Mouse (Mus musculus) layer of hippocampus, postnatal 14 days (tissue): ENCODE data around the gene Lix1. TPM values are rescaled to one million over a fixed set of nuclear protein-coding genes. Genes with fewer than 3 reads are reported as not detected.

ENCODE experiments used
- DNase-seq, 2 experiments: peaks; one replicate each; pipeline ENCODE4 v3.0.0; 2021 to 2022; ENCODE audit warnings: low spot score in 2 of 2, mixed read lengths in 1 of 2
- long read RNA-seq, 2 experiments: library from polyadenylated mRNA; stranded (forward); transcript quantifications; one replicate each; pipeline ENCODE4 v2.0.0; 2021
- total RNA-seq, 2 experiments: library from RNA; stranded (reverse); gene quantifications; 2 replicates each; pipeline ENCODE4 v1.2.3; 2021

The Lix1 gene
- 10 to 100 TPM; 75.6 to 77.4 TPM for total RNA-seq
- long read RNA-seq, experiment 1, transcript Lix1-201 (6 exons, 3,116 nt), result major isoform, 88 of 95 reads
- long read RNA-seq, experiment 1, partial matches to known transcripts, result 2 of 95 reads
- long read RNA-seq, experiment 1, other reads (novel, unspliced or antisense), result 5 of 95 reads
- long read RNA-seq, experiment 2, transcript Lix1-201 (6 exons, 3,116 nt), result major isoform, 120 of 133 reads
- long read RNA-seq, experiment 2, partial matches to known transcripts, result 6 of 133 reads
- long read RNA-seq, experiment 2, other reads (novel, unspliced or antisense), result 7 of 133 reads

- peak; percentile 73 to 89 for DNase-seq
These were observed at the start of gene Lix1 for GRCm38 (mm10) chr17:17402222-17403004. TSS of gene Lix1 (plus strand) at chr17:17402672.

GRCm38 (mm10) chr17:17373550-17373917 is 28.9 kb upstream of the Lix1 start:
- DNase-seq, result no peak

GRCm38 (mm10) chr17:17373918-17374910 is 28.3 kb upstream of the Lix1 start, which contains the start of gene Riok2:
TSS of gene Riok2 (plus strand) at chr17:17374309.
- peak; percentile 91 to 97 for DNase-seq

DNA sequence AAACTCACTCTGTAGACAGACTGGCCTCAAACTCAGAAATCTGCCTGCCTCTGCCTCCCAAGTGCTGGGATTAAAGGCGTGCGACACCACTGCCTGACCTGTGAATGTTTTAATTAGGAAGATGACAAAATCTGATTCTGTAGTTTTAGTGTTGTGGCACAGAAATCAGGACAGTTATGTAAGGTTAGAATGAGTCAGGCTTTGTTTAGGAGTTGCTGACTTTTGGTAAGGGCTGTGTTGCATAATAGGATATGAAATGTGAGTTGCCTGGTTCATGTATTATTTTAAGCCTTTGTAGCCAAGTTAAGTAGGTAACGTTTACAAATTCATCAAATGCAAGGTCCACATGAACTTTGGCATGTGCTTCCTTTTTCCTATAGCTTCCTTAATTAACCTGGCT is 26.9 kb upstream of the Lix1 start:
- no peak for DNase-seq

DNA sequence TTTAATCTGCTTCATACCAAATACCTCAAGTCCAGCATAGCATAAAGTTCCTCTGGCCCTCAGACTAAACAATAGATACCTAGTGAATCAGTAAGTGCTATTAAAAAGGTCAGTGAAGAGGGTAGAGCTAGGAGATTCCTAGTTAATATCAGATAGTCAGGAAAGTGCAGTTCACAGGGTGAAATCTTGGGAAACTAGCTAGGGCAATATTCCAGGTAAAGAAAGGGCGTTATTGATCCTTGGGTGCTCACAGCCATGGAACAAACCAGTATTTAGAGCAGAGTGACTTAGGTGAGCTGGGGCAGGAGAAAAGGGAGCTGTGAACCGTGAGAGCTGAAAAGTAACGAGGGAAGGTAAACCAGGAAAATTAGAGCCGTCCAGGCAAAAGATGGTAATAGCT is 18.8 kb upstream of the Lix1 start:
- no peak for DNase-seq

DNA sequence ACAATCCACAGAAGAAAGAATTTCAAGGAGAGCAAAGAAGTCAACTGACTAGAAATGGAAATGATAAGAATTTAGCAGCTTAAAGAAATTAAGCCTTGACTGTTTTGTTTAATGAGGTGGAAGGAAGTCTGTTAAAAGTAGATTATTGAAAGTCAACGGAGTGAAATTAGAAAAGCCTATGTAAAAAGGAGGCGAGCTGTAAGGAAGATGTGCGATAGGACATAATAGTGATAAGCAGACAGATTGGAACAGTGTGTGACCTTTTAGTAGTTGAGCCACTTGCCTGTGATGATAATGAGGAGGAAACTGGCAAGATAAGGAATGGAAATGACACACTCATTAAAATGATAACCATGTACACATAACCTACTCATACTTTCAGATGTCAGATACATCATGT is 18.0 kb upstream of the Lix1 start:
- DNase-seq, result no peak

GRCm38 (mm10) chr17:17386117-17386516 is 16.4 kb upstream of the Lix1 start:
- DNase-seq, result no peak

- DNase-seq, result no peak
These were observed 10.6 kb upstream of the Lix1 start for GRCm38 (mm10) chr17:17391823-17392222.

- DNase-seq, result no peak
These were observed 9.6 kb upstream of the Lix1 start for GRCm38 (mm10) chr17:17392863-17393262.

GRCm38 (mm10) chr17:17393300-17393699 is 9.2 kb upstream of the Lix1 start:
- DNase-seq, result peak in 1 of 2 experiments; percentile 54

- peak; percentile 79 to 91 for DNase-seq
These were observed 8.1 kb upstream of the Lix1 start for GRCm38 (mm10) chr17:17394336-17394735.

- no peak for DNase-seq
These were observed 5.6 kb upstream of the Lix1 start for GRCm38 (mm10) chr17:17396869-17397268.

DNA sequence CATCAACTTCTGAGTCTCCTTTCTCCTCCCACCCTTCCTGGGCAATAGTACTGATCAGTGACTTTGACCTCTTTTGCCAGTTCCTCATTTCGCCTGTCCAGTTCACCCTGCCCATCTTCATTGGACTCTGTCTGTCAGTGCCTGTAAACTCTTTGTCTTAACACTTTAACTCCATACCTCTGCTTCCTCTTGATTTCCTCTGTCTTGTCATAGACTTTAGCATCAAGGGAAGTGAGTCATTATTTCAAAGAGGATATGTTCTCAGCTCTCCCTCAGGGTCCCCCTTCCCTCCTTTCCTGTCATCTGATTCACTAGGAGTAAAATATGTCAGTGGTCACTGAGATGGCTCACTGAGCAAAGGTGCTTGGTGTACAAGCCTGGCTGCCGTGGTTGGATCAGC is 3.8 kb upstream of the Lix1 start:
- DNase-seq, result no peak

GRCm38 (mm10) chr17:17403038-17403437 is 566 bp downstream of the Lix1 start:
- no peak for DNase-seq

GRCm38 (mm10) chr17:17403578-17404112 is 1.2 kb downstream of the Lix1 start:
- no peak for DNase-seq

DNA sequence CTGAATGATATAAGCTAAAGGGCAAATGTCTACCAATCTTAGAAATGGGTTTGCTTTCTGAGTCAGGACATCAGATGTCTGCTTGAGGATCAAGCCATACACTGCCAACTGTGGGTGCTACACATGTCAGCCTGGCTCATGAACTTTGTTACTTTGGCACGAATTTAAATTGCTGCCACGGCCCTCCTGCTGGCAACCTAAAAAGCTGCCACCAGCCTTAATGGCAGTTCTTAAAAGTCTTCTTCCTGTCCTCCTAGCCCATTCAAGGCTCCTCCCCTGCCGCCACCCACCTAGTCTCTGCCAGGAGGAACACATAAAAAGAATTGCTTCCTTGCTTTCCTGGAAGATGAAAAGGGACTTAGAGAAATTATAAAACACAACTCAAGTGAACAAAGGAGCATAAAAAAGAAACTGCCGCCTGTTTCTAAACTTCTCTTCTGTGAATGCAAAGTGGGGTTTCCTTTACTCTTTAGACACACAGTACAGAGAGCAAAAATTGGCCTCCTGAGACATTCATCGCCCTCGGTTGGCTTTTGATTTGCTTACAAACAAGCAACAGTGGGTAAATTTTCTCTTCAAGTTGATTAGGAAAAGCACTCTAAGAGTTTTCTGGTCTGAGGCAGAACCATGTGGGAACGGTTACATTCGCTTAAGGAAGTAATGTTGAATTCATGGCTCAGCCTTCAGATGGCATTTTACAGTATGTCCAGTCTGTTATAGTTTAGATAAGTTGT is 2.5 kb downstream of the Lix1 start:
- peak in 1 of 2 experiments; percentile 32 for DNase-seq

DNA sequence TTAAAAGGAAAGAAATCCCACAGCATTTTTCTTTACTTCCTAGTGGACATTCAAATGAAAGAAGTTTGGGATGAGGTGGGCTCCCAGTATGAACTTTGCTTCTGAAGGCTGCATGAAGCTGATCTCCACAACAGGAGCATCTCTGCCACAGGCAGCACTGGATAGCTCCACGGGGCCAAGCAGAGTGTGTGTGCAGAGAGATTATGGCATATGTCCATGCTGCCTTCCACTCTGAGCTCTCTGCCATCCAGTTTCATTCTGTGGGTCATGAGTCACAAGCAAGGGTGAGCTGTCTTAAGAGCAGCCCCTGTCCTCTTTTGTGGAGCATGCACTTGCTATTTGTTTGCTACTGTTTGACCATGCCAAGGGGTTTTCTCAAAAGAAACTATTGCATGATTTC is 3.1 kb downstream of the Lix1 start:
- no peak for DNase-seq

GRCm38 (mm10) chr17:17408137-17408536 is 5.7 kb downstream of the Lix1 start:
- no peak for DNase-seq

DNA sequence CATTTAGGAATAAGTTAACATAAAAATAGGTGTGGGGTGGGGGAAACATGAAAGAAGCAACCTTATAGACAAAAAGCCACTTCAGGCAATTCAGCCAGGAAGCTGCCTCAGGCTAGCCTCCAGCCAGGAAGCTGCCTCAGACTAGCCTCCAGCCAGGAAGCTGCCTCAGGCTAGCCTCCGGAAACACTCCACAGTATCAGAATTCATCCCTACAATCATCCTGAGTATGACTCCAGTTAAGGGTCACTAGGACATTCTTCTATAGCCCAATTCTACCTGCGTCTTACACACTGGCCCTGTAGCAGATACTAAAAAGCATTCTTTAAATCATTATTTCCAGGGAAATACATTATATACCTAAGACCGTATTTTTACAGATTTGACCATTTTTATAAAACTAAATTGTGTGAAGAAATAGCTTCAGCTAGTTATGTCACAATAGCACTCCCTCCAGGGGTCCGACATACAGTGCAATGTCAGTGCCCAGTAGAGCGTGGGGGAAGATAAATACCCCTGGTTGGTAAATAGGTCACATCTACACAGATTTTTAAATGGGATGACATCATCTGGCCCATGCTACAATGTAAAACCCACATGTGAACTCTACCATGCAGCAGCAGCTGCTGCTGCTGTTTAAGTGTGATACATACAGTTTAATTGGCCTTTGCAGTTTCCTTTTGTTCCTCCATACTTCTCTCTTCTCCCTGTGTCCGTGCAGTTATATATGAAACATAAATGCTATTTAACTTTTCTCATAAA is 6.4 kb downstream of the Lix1 start:
- no peak for DNase-seq

DNA sequence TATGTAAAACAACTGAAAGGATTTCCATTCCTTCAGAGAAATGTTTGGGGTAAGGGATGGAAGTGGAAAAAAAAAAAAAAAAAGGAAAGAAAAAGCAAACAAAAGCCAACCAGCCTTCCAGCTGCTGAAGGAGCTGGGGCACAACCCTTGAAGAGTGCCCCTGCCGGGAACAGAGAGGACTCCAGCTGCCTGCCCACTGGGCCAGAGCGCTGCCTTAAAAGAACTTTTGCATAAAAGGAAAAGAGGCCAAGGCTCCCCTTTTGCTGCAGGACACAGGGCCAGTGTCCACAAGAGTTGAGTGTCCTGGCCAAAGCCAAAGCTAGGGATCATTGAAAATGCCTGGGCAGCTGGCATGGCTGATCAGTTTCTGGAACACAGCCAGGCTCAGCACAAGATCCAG is 7.1 kb downstream of the Lix1 start:
- DNase-seq, result peak in 1 of 2 experiments; percentile 60
